Mouse (Mus musculus) liver, adult 2 months (tissue): ENCODE results near the gene Phldb1.

Experiments used
- CTCF ChIP-seq: fragments of 200-500 bp; IDR thresholded peaks from 2 replicates; pipeline ENCODE4 v1.5.1; 2011; ENCODE audit warnings: low read depth, low read length, control low read depth
- POLR2A ChIP-seq: fragments of 200-500 bp; IDR thresholded peaks from 2 replicates; pipeline ENCODE4 v1.6.1; 2011; ENCODE audit warnings: low read length, control low read depth; ENCODE audit not compliant: insufficient read depth; ENCODE audit errors: extremely low read depth

GRCm38 (mm10) chr9:44733671-44734523 lies 1.1 kb downstream of the Phldb1 start:
- TF ChIP-seq CTCF: no peak
- no peak for TF ChIP-seq POLR2A
